Mouse (Mus musculus): ENCODE data around the gene Fhod1. TPM values are rescaled to one million over a fixed set of nuclear protein-coding genes. Genes with fewer than 3 reads are reported as not detected.

Fhod1 gene
- total and polyA plus RNA-seq, 3 experiments, result 0.81 to 8.1 (median 3.1) TPM

- H3K9me3 ChIP-seq (replicated peaks; ENCODE audit: low read length), result no peaks in the 10 kb centered on the region
- H3K4me3 ChIP-seq (replicated peaks in 1 of 3; ENCODE audit: low read depth in 2 of 3, low read length in 2 of 3, poor library complexity in 1 of 3), result no peak overlapping the region
- H3K9ac ChIP-seq (ENCODE audit: insufficient read depth, low read depth), result no peak overlapping the region
- no peak overlapping the region for H3K4me2 ChIP-seq (ENCODE audit: insufficient read depth, low read depth, poor library complexity, severe bottlenecking)
- in situ Hi-C loops (cut with MboI; ENCODE audit: low pct_ligation_motif_present, low pct_unique_long_range_greater_than_20kb, low sequenced_read_pairs), result no loop called here
- peaks cover 0 to 17% of the 10 kb centered on the region in 2 experiments; a peak in 2 of 4 replicates for H3K4me1 ChIP-seq (ENCODE audit: control insufficient read depth in 1 of 2, insufficient read depth in 2 of 2)
- dilution Hi-C loops (cut with MboI; ENCODE audit: extremely low pct_ligation_motif_present, extremely low pct_unique_long_range_greater_than_20kb, low sequenced_read_pairs), result no loop called here
- H3K27me3 ChIP-seq (replicated peaks), result no peaks in the 10 kb centered on the region
- no peak overlapping the region for H3K27ac ChIP-seq (ENCODE audit: insufficient read depth, low read depth)
- no peak for DNase-seq (ENCODE audit: extremely low read depth)
- TF ChIP-seq RCOR1 (conservative IDR thresholded peaks at IDR 0.05; ENCODE audit: low read depth, low read length) (no peak), TBP (conservative IDR thresholded peaks at IDR 0.05; ENCODE audit: low read depth, low read length) (no peak), MAFK (IDR thresholded peaks at IDR 0.05; ENCODE audit: insufficient replicate concordance, low read length) (no peak), ZC3H11A (IDR thresholded peaks at IDR 0.05; ENCODE audit: low read depth, low read length) (no peak), MYC (IDR thresholded peaks at IDR 0.05; ENCODE audit: low read depth, low read length) (no peak), PAX5 (IDR thresholded peaks at IDR 0.05; ENCODE audit: low read length) (no peak), BHLHE40 (IDR thresholded peaks at IDR 0.05; ENCODE audit: low read depth, low read length) (no peak), NRF1 (IDR thresholded peaks at IDR 0.05; ENCODE audit: low read depth, low read length) (no peak), SIN3A (IDR thresholded peaks at IDR 0.05; ENCODE audit: low read length) (no peak), POLR2AphosphoS2 (IDR thresholded peaks at IDR 0.05; ENCODE audit: low read depth, low read length) (no peak), ZMIZ1 (IDR thresholded peaks at IDR 0.05; ENCODE audit: low read depth, low read length) (no peak), EP300 (IDR thresholded peaks at IDR 0.05; ENCODE audit: low read length) (no peak), MAZ (IDR thresholded peaks at IDR 0.05; ENCODE audit: low read depth, low read length) (no peak), ZKSCAN1 (IDR thresholded peaks at IDR 0.05; ENCODE audit: borderline replicate concordance, low read depth, low read length) (no peak), ETS1 (conservative IDR thresholded peaks at IDR 0.05; ENCODE audit: low read depth, low read length) (no peak), CTCF (conservative IDR thresholded peaks at IDR 0.05 in 1 of 2, IDR thresholded peaks at IDR 0.05 in 1 of 2; ENCODE audit: low read depth in 2 of 2, low read length in 2 of 2) (no peak), E2F4 (IDR thresholded peaks at IDR 0.05; ENCODE audit: insufficient replicate concordance, low read depth, low read length) (no peak), RAD21 (IDR thresholded peaks at IDR 0.05; ENCODE audit: low read depth, low read length) (no peak), JUND (conservative IDR thresholded peaks at IDR 0.05; ENCODE audit: low read depth, low read length) (no peak), MEF2A (IDR thresholded peaks at IDR 0.05; ENCODE audit: borderline replicate concordance, low read depth, low read length) (no peak)
- H3K36me3 ChIP-seq (replicated peaks in 1 of 2; ENCODE audit: control insufficient read depth in 1 of 2, insufficient read depth in 1 of 2, low read length in 1 of 2), result peaks cover 40 to 62% of the 10 kb centered on the region in 2 experiments
- no peaks in the 10 kb centered on the region for H3K79me2 ChIP-seq (replicated peaks; ENCODE audit: control insufficient read depth, extremely low read depth, insufficient read depth, poor library complexity, severe bottlenecking)
Observed at GRCm38 (mm10) chr8:105336373-105337130, 11.2 kb downstream of the Fhod1 start.

- Histone ChIP-seq H3K4me2 (ENCODE audit: insufficient read depth, low read depth, poor library complexity, severe bottlenecking) (no peak overlapping the region), H3K9ac (ENCODE audit: insufficient read depth, low read depth) (no peak overlapping the region), H3K9me3 (replicated peaks; ENCODE audit: low read length) (no peaks in the 10 kb centered on the region), H3K27ac (ENCODE audit: insufficient read depth, low read depth) (no peak overlapping the region), H3K4me3 (replicated peaks in 1 of 3; ENCODE audit: low read depth in 2 of 3, low read length in 2 of 3, poor library complexity in 1 of 3) (no peak overlapping the region), H3K4me1 (ENCODE audit: control insufficient read depth in 1 of 2, insufficient read depth in 2 of 2) (peaks cover under 1 to 6% of the 10 kb centered on the region in 2 experiments; a peak in 3 of 4 replicates), H3K79me2 (replicated peaks; ENCODE audit: control insufficient read depth, extremely low read depth, insufficient read depth, poor library complexity, severe bottlenecking) (peaks cover under 1% of the 10 kb centered on the region), H3K27me3 (replicated peaks) (no peaks in the 10 kb centered on the region), H3K36me3 (replicated peaks in 1 of 2; ENCODE audit: control insufficient read depth in 1 of 2, insufficient read depth in 1 of 2, low read length in 1 of 2) (peaks cover 73 to 93% of the 10 kb centered on the region in 2 experiments)
- dilution Hi-C loops (cut with MboI; ENCODE audit: extremely low pct_ligation_motif_present, extremely low pct_unique_long_range_greater_than_20kb, low sequenced_read_pairs), result no loop called here
- no peak for DNase-seq (ENCODE audit: extremely low read depth)
- in situ Hi-C loops (cut with MboI; ENCODE audit: low pct_ligation_motif_present, low pct_unique_long_range_greater_than_20kb, low sequenced_read_pairs), result no loop called here
- TF ChIP-seq SIN3A (IDR thresholded peaks at IDR 0.05; ENCODE audit: low read length), result no peak
- TF ChIP-seq MAFK (IDR thresholded peaks at IDR 0.05; ENCODE audit: insufficient replicate concordance, low read length), result no peak
- no peak for TF ChIP-seq RAD21 (IDR thresholded peaks at IDR 0.05; ENCODE audit: low read depth, low read length)
- no peak for TF ChIP-seq ZKSCAN1 (IDR thresholded peaks at IDR 0.05; ENCODE audit: borderline replicate concordance, low read depth, low read length)
- no peak for TF ChIP-seq MEF2A (IDR thresholded peaks at IDR 0.05; ENCODE audit: borderline replicate concordance, low read depth, low read length)
- TF ChIP-seq RCOR1 (conservative IDR thresholded peaks at IDR 0.05; ENCODE audit: low read depth, low read length), result no peak
- TF ChIP-seq NELFE (IDR thresholded peaks at IDR 0.05; ENCODE audit: low read depth, low read length), result no peak
- no peak for TF ChIP-seq ZC3H11A (IDR thresholded peaks at IDR 0.05; ENCODE audit: low read depth, low read length)
- TF ChIP-seq CHD1 (IDR thresholded peaks at IDR 0.05; ENCODE audit: low read depth, low read length), result no peak
- no peak for TF ChIP-seq NRF1 (IDR thresholded peaks at IDR 0.05; ENCODE audit: low read depth, low read length)
Observed at GRCm38 (mm10) chr8:105332523-105332922, 15.2 kb downstream of the Fhod1 start.

Data from CH12.LX (cell line).